Mouse (Mus musculus) olfactory bulb, adult 2 months (tissue): Measurements from ENCODE around the gene Atrn. TPM values are rescaled to one million over a fixed set of nuclear protein-coding genes. Genes with fewer than 3 reads are reported as not detected.

Experiments
- H3K27ac ChIP-seq: fragments of 200-500 bp; 2 replicates; pipeline ENCODE4 v1.5.1; 2012; ENCODE audit warnings: low read depth, low read length; ENCODE audit not compliant: insufficient read depth
- H3K4me1 ChIP-seq: fragments of 200-500 bp; 2 replicates; pipeline ENCODE4 v1.6.1; 2012; ENCODE audit warnings: low read length; ENCODE audit not compliant: control insufficient read depth, insufficient read depth
- H3K4me3 ChIP-seq: fragments of 200-500 bp; 2 replicates; pipeline ENCODE4 v1.5.1; 2012; ENCODE audit warnings: mild to moderate bottlenecking, low read depth, low read length, moderate library complexity; ENCODE audit not compliant: insufficient read depth
- CTCF ChIP-seq: fragments of 200-500 bp; IDR thresholded peaks from 2 replicates; pipeline ENCODE4 v1.5.1; 2012; ENCODE audit warnings: low read depth, mild to moderate bottlenecking, low read length, moderate library complexity; ENCODE audit not compliant: insufficient read depth
- POLR2A ChIP-seq: fragments of 200-500 bp; IDR thresholded peaks from 2 replicates; pipeline ENCODE4 v1.6.1; 2012; ENCODE audit warnings: mild to moderate bottlenecking, low read depth, low read length, moderate library complexity; ENCODE audit not compliant: insufficient read depth
- WGBS: fragments of 180-500 bp; shearing (Covaris S2); methylation state at CpG from one replicate; pipeline ENCODE4 v1.1.7; 2018; 5-methylcytosine and 5-hydroxymethylcytosine counted together
- polyA plus RNA-seq: library from polyadenylated mRNA; stranded (reverse); fragments of >200 nt; gene quantifications from 2 replicates; pipeline ENCODE4 v1.2.4, GENCODE M21; 2012; ENCODE audit warnings: low replicate concordance; ENCODE audit not compliant: missing spikeins, insufficient read depth, insufficient read length

The Atrn gene
- polyA plus RNA-seq, 1 experiment, result not detected

DNA sequence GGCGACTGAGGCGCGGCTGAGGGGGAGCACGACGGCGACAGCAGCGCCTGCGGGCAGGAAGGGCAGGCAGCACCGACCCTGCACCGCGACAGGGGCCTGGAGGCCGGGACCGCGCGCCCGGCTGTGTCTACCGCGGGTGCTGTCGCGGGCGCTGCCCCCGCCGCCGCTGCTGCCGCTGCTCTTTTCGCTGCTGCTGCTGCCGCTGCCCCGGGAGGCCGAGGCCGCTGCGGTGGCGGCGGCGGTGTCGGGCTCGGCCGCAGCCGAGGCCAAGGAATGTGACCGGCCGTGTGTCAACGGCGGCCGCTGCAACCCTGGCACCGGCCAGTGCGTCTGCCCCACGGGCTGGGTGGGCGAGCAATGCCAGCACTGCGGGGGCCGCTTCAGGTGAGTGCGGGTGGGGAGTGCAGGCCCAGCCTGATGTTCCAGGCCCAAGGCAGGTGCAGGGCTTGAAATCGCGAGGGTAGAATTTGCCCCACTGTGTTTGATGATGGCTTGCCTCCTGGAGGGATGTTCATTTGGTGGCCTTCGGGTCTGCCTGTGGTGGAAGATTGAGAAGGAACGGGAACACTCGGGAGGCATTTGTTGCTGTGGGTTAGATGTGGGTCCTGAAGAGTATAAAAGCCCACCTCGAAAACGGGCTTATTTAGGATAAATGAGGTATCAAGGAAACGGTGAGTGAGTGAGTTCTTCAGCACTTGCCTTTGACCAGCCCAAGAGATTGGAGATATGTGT lies 455 bp downstream of the Atrn start:
- H3K4me1 ChIP-seq, result peaks cover 2% of the 10 kb centered on the region; the same call in 1 of the 2 replicates
- under 1% methylated on average over 58 of the region's 58 CpGs for WGBS
- TF ChIP-seq POLR2A, result no peak; the same call in 1 of the 2 replicates
- TF ChIP-seq CTCF, result no peak
- H3K27ac ChIP-seq, result peak overlapping the region; percentile 45; the same call in 1 of the 2 replicates
- H3K4me3 ChIP-seq, result peak overlapping the region; percentile 96

DNA sequence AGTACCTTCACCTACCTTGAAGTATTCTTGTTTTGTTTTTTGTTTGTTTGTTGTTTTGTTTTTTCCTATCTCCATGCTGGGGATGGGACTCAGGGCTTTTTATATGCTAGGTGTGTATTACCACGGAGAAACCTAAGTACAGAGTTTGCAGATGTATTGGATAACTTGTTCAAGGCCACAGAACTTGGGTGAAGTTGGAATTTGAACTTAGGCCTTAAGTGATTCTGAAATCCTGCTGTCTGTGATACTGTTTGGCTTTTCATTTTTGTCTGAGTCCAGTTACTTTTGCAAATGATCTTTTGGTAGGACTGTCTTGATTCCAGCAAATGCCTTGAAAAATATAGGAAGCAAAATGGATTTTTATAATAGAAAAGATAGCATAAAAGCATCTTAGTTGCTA lies 5.4 kb downstream of the Atrn start:
- no peak for TF ChIP-seq POLR2A
- no peak for TF ChIP-seq CTCF
- 74% methylated on average over 1 of the region's 1 CpGs for WGBS
- H3K4me3 ChIP-seq, result no peak overlapping the region
- peaks cover 4% of the 10 kb centered on the region; the same call in 1 of the 2 replicates for H3K4me1 ChIP-seq
- no peak overlapping the region for H3K27ac ChIP-seq

DNA sequence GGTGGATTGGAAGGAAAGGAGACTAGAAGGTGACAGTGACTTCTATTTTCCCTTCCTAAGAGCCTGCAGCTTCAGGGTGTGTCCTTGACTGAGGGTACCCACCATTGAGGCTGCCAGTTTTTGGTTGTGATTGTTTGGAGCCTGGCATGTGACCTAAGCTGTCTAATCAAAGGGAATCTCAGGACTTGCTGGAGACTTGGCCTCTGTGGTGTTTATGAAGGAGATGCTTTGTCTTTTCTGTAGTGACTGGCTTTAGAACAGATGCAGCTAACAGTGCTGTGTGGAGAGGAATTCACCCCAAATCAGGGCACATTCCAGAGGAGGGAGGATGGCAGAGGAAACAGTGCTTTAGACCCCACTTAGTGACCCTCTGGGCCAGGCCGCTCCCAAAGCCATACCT lies 8.6 kb downstream of the Atrn start:
- H3K27ac ChIP-seq, result peak overlapping the region; percentile 52; the same call in 1 of the 2 replicates
- H3K4me1 ChIP-seq, result peaks cover 4% of the 10 kb centered on the region; the same call in 1 of the 2 replicates
- 71% methylated on average over 1 of the region's 1 CpGs for WGBS
- no peak overlapping the region for H3K4me3 ChIP-seq
- TF ChIP-seq POLR2A (no peak), CTCF (no peak)

DNA sequence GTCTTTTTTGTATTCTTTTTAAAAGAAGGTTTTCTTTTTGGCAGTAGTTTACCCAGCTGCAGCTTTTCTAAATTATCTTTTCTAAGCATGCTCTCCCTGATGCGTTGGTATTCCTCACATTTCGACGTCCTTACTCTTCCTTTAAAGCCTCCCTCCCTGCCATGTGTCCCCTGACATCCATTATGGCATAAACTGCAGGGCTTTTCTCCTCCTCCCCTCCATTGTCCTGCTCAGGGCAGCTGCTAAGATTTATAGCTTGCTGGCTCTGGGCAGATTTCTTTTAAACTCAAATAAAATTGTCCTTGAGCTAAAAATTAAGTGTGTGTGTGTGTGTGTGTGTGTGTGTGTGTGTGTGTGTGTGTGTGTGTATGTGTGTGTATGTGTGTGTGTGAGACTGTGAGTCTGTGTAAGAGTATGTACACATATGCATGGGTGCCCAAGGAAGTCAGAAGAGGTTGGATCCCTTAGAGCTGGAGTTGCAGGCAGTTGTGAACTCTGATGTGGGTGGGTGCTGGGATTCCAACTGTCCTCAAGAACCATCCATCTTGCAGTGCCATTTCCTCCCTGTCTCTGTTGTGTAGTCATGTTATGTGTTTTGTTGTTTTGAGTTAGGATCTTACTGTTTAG lies 10.3 kb downstream of the Atrn start:
- H3K4me3 ChIP-seq, result no peak overlapping the region
- no peak overlapping the region for H3K27ac ChIP-seq
- WGBS, result 25% methylated on average over 3 of the region's 3 CpGs
- H3K4me1 ChIP-seq, result peaks cover 2% of the 10 kb centered on the region; the same call in 1 of the 2 replicates
- TF ChIP-seq CTCF, result no peak
- no peak for TF ChIP-seq POLR2A

DNA sequence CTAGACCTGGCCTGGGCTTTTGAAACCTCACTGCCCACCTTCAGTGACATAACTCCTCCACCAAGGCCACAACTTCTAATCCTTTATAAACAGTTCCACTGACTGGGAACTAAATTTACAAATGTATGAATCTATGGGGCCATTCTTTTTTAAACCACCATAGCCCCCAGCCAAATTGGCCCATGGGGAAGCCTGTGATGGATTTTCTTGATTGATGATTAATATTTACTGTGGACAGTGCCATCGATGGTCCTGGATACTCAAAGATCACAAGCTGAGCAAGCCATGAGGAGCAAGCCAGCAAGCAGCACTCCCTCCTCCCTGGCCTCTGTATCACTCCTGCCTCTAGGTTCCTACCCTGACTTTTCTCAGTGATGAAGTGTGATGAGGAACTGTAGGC lies 11.4 kb downstream of the Atrn start:
- 100% methylated on average over 1 of the region's 1 CpGs for WGBS
- TF ChIP-seq POLR2A, result no peak
- Histone ChIP-seq H3K4me3 (no peak overlapping the region), H3K4me1 (peaks cover 2% of the 10 kb centered on the region; the same call in 1 of the 2 replicates), H3K27ac (no peak overlapping the region)

DNA sequence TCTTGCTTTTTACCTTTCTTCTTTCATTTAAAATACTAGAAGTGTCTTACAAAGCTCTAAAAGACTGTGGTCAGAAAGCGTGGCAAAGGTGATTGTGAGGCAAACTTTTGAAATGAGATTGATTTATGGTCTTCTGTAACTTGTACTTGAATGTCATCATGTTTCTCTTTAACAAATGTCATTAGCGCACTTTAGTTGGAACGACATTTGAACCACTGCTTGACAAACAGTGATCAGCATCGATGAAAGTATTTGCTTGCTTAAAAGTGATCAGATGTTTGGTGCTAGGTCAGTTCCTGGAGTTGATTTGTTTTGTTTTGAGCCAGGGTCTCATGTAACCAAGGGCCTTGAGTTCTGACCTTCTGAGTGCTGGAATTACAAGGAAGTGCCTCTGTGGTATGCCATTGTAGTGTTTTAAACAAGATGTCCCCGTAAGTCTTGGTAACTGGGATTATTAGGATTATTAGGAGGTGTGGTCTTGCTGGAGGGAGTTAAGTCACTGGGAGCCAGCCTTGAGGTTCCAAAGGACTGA lies 12.8 kb downstream of the Atrn start:
- H3K4me1 ChIP-seq, result peaks cover 2% of the 10 kb centered on the region; the same call in 1 of the 2 replicates
- no peak overlapping the region for H3K27ac ChIP-seq
- H3K4me3 ChIP-seq, result no peak overlapping the region
- TF ChIP-seq CTCF, result no peak
- TF ChIP-seq POLR2A, result no peak
- WGBS, result 82% methylated on average over 5 of the region's 5 CpGs

DNA sequence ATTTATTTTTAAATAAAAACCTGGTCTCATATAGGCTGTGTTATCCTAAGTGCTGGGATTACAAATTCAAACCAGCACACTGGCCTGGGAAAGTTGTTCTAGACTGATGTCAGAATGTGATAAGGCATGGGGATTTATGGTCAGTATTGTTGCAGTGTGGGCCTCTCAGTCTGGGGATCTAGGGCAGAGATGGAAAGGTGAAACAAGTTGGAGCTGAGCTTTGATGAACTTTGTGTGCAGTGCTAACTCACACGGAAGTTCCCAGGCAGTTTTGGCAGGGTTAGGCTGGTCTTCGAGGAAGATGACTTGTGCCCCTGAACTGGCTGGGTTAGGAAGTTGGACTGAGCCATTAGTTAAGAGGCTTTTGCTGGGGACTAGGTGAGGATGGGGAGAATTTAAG lies 18.7 kb downstream of the Atrn start:
- peaks cover under 1% of the 10 kb centered on the region for H3K4me1 ChIP-seq
- TF ChIP-seq CTCF, result no peak
- no peak for TF ChIP-seq POLR2A
- WGBS, result 77% methylated on average over 2 of the region's 2 CpGs
- H3K4me3 ChIP-seq, result no peak overlapping the region
- no peak overlapping the region for H3K27ac ChIP-seq

DNA sequence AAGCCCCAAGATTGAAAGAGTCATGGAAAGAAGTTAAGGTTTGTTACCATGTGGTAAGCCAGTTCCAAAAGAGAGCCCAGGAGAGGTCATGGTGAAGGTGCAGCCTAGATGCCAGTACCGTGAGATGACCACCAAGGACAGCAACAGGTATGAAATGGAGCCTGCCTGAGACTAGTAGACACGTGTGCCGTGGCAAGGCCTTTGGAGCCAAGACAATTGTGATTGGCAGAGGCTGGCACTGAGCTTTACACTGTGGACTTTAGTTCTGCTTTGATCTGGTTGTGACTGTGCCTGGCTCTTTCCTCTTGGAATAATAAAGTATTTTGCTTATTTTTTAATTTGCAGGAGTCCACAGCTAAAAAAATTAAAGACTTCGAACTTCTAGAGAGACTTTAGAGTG lies 21.7 kb downstream of the Atrn start:
- Histone ChIP-seq H3K27ac (no peak overlapping the region), H3K4me1 (peaks cover 3% of the 10 kb centered on the region), H3K4me3 (no peak overlapping the region)
- TF ChIP-seq POLR2A (no peak), CTCF (no peak)
- 74% methylated on average over 4 of the region's 4 CpGs for WGBS

DNA sequence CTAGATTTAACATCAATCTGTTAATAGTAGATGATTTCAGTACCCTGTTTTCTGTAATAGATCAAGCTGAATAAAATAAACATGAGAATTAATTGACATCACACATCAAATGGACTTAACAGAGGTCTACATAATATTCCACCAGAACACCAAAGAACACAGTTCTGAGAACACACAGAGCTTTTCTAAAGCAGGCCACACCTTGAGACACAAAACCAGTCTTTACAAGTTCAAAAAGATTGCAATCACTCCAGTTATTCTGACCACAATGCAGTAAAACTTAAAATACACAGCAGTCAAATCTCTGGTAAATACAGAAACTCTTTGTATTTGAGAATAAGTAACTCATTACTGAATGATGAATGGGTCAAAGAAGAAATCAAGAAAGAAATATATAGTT lies 22.2 kb downstream of the Atrn start:
- no peak overlapping the region for H3K27ac ChIP-seq
- no peak for TF ChIP-seq CTCF
- no peak for TF ChIP-seq POLR2A
- H3K4me1 ChIP-seq, result peaks cover 3% of the 10 kb centered on the region
- no peak overlapping the region for H3K4me3 ChIP-seq
